Mouse (Mus musculus) heart, postnatal 0 days (tissue): ENCODE measurements around the gene Papola. TPM values are rescaled to one million over a fixed set of nuclear protein-coding genes. Genes with fewer than 3 reads are reported as not detected.

Experiments
- ATAC-seq: fragments of 200-750 bp; cut with Nextera tagmentation; 2 replicates; pipeline ENCODE4 v1.8.0; 2017; ENCODE audit warnings: low read depth, moderate number of reproducible peaks, moderate library complexity; ENCODE audit not compliant: insufficient read depth
- DNase-seq: peaks from one replicate; pipeline ENCODE4 v3.0.0-alpha.2; 2016; ENCODE audit warnings: low spot score
- H3K27ac ChIP-seq: fragments of 300-500 bp; sonication (generic); 2 replicates; pipeline ENCODE4 v1.5.1; 2014; ENCODE audit warnings: low read depth, mild to moderate bottlenecking
- H3K27me3 ChIP-seq: fragments of 300-500 bp; sonication (generic); 2 replicates; pipeline ENCODE4 v1.6.1; 2014; ENCODE audit warnings: low read length, mixed read lengths; ENCODE audit not compliant: control insufficient read depth, insufficient read depth
- H3K36me3 ChIP-seq: fragments of 300-500 bp; sonication (generic); replicated peaks from 2 replicates; pipeline ENCODE4 v1.6.1; 2014; ENCODE audit warnings: low read length, mixed read lengths; ENCODE audit not compliant: control insufficient read depth, insufficient read depth
- H3K4me1 ChIP-seq: fragments of 300-500 bp; sonication (generic); 2 replicates; pipeline ENCODE4 v1.6.1; 2014; ENCODE audit warnings: antibody characterized with exemption; ENCODE audit not compliant: control insufficient read depth, insufficient read depth
- H3K4me2 ChIP-seq: fragments of 300-500 bp; sonication (generic); 2 replicates; pipeline ENCODE4 v1.6.1; 2014; ENCODE audit warnings: low read depth, mild to moderate bottlenecking, low read length, moderate library complexity
- H3K4me3 ChIP-seq: fragments of 300-500 bp; sonication (generic); 2 replicates; pipeline ENCODE4 v1.5.1; 2014; ENCODE audit warnings: low read depth, low read length
- H3K9ac ChIP-seq: fragments of 300-500 bp; sonication (generic); replicated peaks from 2 replicates; pipeline ENCODE4 v1.6.1; 2014; ENCODE audit warnings: low read depth, low read length, mixed read lengths
- H3K9me3 ChIP-seq: fragments of 300-500 bp; sonication (generic); replicated peaks from 2 replicates; pipeline ENCODE4 v1.6.1; 2016; ENCODE audit warnings: low read length; ENCODE audit not compliant: control insufficient read depth
- CTCF ChIP-seq: IDR thresholded peaks from 2 replicates; pipeline ENCODE4 v1.5.1; 2016; ENCODE audit warnings: antibody characterized with exemption, control low read depth, low read depth
- EP300 ChIP-seq: IDR thresholded peaks from 2 replicates; pipeline ENCODE4 v1.6.1; 2016; ENCODE audit warnings: antibody characterized with exemption, low read depth
- WGBS: fragments of 180-500 bp; shearing (Covaris S2); extraction: QIAGEN DNeasy Blood & Tissue Kit; methylation state at CpG from one replicate; pipeline ENCODE4 v1.1.7; 2014; 5-methylcytosine and 5-hydroxymethylcytosine counted together
- polyA plus RNA-seq: library from polyadenylated mRNA; unstranded; fragments of >200 nt; fragmentation: Nextera tagmentation; extraction: Ambion mirVana; gene quantifications from 2 replicates; pipeline ENCODE4 v1.2.1, GENCODE M21; 2015
- total RNA-seq: library from RNA; depleted of rRNA; stranded (reverse); fragments of >200 nt; gene quantifications from 2 replicates; pipeline ENCODE4 v1.2.3, GENCODE M21; 2014; ENCODE audit warnings: low replicate concordance

Papola gene
- total and polyA plus RNA-seq, 2 experiments from 2014 or later, result 110 to 124 TPM

DNA sequence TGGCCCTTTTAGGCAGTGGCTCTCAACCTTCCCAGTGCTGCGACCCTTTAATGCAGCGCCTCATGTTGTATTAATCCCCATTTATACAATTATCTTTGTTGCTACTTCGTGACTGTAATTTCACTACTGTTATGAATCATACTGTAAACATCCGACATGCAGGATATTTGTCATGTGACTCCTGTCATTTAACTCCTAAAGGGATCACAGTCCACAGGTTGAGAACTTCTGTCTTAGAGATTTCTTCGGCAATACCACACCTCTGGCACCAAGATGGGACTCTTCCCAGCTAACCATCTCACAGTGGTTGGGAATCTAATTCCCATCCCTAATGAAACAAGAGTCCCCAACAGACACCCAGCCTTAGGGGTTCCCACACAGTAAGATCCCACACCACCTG lies 36.4 kb upstream of the Papola start:
- no peaks in the 10 kb centered on the region for H3K36me3 ChIP-seq
- H3K27ac ChIP-seq, result no peak overlapping the region
- H3K9me3 ChIP-seq, result no peaks in the 10 kb centered on the region
- H3K4me3 ChIP-seq, result no peak overlapping the region
- no peaks in the 10 kb centered on the region for H3K27me3 ChIP-seq
- no peak overlapping the region for H3K9ac ChIP-seq
- no peak overlapping the region for H3K4me2 ChIP-seq
- no peak for ATAC-seq
- WGBS, result 65% methylated on average over 5 of the region's 5 CpGs
- no peak for DNase-seq
- no peaks in the 10 kb centered on the region for H3K4me1 ChIP-seq
- TF ChIP-seq CTCF (no peak), EP300 (no peak)

DNA sequence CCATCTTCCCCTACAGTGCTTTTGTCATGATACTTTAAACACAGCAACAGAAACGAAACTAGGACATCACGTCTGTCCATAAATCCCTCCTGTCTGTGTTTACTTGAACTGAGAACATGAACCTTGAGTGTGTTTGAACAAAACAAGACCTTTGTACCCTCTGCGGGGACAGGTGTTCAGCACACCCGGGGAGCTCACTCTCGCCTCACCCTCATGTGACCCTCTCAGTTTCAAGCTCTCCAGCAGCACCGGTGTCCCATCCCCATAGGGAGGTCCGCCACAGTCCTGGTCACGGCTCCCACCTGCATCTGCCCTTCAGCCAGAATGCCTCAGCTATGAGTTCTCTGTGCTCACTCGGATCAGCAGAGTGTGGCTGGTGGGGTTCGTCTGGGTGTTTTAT lies 30.7 kb upstream of the Papola start:
- Histone ChIP-seq H3K27me3 (no peaks in the 10 kb centered on the region), H3K4me3 (no peak overlapping the region), H3K36me3 (no peaks in the 10 kb centered on the region), H3K9me3 (no peaks in the 10 kb centered on the region), H3K4me2 (no peak overlapping the region), H3K4me1 (no peaks in the 10 kb centered on the region), H3K27ac (no peak overlapping the region), H3K9ac (no peak overlapping the region)
- no peak for DNase-seq
- TF ChIP-seq CTCF, result no peak
- no peak for TF ChIP-seq EP300
- no peak for ATAC-seq
- WGBS, result 89% methylated on average over 10 of the region's 10 CpGs

- no peak overlapping the region for H3K4me2 ChIP-seq
- H3K4me3 ChIP-seq, result no peak overlapping the region
- DNase-seq (no peak), ATAC-seq (no peak)
- no peaks in the 10 kb centered on the region for H3K27me3 ChIP-seq
- no peak overlapping the region for H3K9ac ChIP-seq
- TF ChIP-seq EP300 (no peak), CTCF (no peak)
- H3K9me3 ChIP-seq, result no peaks in the 10 kb centered on the region
- no peaks in the 10 kb centered on the region for H3K36me3 ChIP-seq
- 49% methylated on average over 15 of the region's 15 CpGs for WGBS
- no peaks in the 10 kb centered on the region for H3K4me1 ChIP-seq
- H3K27ac ChIP-seq, result no peak overlapping the region
These were observed 26.5 kb upstream of the Papola start for GRCm38 (mm10) chr12:105757816-105758497.

DNA sequence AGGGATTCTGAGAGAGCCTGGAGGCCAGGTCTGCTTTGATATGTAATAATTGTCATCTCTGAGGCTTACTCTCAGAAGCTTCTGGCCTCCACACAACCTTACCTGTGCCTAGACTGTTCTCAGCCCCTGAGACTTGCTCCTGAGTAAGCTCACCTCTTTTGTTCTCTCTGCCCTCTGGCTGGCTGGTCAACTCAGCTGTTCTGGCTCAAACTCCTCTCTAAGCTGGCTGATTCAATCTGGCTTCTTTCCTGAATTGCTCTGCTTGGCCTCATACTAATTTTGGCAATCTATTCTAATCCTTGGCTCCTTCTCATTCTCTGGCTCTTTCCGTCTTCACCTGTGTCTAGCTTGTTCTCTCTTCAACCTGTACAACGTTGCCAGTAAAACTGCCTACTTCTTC lies 25.6 kb upstream of the Papola start:
- H3K27ac ChIP-seq, result no peak overlapping the region

DNA sequence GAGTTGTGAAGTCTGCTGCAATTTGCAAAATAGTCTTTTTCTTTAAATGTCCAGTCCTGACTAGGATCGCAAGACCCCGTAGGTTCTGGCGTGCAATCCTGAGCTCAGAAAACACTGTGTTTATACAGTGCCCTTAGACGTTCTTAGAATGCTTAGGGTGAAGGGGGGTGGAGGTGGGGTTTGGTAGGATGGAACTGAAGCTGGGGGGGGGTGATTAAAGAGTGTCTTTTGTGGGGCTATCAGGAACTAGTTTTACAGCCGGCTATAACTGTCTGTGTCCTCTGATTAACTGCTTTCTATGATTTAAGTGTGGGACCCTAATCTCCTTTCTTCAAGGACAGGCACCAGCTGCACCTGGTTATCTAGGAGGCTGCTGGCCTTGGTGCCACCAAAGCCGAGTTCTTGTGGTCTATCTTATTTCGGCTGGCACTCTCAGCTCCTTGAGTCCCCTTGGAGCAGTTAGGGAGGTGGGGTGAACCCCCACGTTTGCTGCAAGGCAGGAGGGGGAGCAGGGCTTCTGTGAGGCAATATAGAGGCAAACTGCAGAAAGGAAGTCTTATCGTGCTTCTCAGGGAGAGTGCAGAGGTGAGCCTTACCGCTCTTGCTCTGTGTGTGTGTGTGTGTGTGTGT lies 24.5 kb upstream of the Papola start:
- Histone ChIP-seq H3K9me3 (no peaks in the 10 kb centered on the region), H3K27me3 (no peaks in the 10 kb centered on the region), H3K4me2 (no peak overlapping the region), H3K9ac (no peak overlapping the region), H3K4me3 (no peak overlapping the region), H3K27ac (no peak overlapping the region), H3K36me3 (no peaks in the 10 kb centered on the region), H3K4me1 (no peaks in the 10 kb centered on the region)
- WGBS, result 42% methylated on average over 10 of the region's 10 CpGs
- DNase-seq, result no peak
- TF ChIP-seq CTCF, result no peak
- TF ChIP-seq EP300, result no peak
- ATAC-seq, result no peak

More for the DNA sequence above, 25.6 kb upstream of the Papola start:
- DNase-seq (no peak), ATAC-seq (no peak)
- Histone ChIP-seq H3K9me3 (no peaks in the 10 kb centered on the region), H3K4me3 (no peak overlapping the region), H3K4me2 (no peak overlapping the region), H3K4me1 (no peaks in the 10 kb centered on the region), H3K27me3 (no peaks in the 10 kb centered on the region), H3K36me3 (no peaks in the 10 kb centered on the region), H3K9ac (no peak overlapping the region)
- TF ChIP-seq EP300 (no peak), CTCF (no peak)
- 62% methylated on average over 2 of the region's 2 CpGs for WGBS
